Mouse (Mus musculus) v-Abl transformed pro-B cells (cell line): ENCODE data around the gene Atp6v1d.

ENCODE experiments used
- in situ Hi-C, 2 experiments: fragments of 400-800 bp; cut with MboI; formaldehyde crosslinking; loops; one replicate each; pipeline ENCODE4 v1.15.1; 2025; ENCODE audit not compliant: unreplicated experiment in 2 of 2

Atp6v1d gene

DNA sequence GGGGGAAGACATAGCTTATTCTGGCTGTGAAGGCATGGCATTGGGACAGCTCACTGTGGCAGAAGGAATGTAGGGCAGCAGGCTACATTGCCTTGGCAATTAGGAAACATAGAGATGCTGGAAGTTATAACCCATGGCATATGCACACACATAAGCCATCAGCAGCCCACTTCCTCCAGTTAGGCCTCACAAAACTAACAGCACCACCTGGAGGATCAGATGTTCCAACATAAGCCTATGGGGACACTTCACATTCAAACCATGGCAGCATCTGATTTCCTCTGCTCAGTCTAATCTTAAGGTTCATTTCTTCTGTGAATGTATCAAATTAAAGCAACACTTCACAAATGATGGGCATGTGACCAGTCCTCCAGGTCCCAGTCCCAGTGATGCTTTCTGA is 47.0 kb downstream of the Atp6v1d start:
- in situ Hi-C loops: loop anchor here (5.0 to 10.0 kb wide), 3 partner anchors 482 to 610 kb away; no protein-coding TSS in a partner anchor

DNA sequence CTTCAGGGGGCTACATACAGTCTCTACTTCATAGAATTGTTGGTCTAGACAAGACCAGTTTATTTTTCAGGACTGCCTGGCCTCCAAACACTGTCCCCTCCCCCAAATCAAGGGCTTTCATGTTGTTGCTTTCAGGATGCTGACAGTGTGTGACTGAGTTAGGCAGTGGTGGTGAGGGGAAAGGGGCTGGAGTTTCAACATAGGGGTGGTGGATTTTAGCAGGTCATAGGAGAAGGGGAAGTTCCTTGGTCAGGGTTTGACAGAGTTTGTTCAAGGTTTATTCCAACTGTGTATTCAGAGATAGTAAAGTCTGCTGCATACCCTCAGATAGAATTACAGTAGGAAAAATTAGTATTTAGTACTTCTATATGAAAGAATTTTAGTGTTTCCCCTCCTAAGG is 59.6 kb downstream of the Atp6v1d start:
- in situ Hi-C loops: no loop called here

DNA sequence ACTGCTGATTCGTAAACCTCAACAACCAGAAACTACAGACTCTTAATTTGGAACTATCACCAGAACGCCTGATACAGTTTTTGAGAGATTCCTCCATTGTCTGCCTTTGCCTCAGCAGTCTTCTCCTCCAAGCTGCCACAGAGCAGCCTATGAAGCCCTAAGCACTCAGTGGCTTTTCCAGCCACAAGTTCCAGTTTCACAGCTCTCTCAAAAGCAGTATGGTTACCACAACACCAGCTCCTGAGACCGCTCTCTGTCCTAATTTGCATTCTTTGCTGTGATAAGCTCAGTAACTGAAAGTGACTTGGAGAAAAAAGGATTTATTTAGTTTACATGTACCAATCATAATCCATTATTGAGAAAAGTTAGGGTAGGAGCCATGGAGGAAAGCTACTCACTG is 61.4 kb downstream of the Atp6v1d start:
- in situ Hi-C loops: no loop called here

DNA sequence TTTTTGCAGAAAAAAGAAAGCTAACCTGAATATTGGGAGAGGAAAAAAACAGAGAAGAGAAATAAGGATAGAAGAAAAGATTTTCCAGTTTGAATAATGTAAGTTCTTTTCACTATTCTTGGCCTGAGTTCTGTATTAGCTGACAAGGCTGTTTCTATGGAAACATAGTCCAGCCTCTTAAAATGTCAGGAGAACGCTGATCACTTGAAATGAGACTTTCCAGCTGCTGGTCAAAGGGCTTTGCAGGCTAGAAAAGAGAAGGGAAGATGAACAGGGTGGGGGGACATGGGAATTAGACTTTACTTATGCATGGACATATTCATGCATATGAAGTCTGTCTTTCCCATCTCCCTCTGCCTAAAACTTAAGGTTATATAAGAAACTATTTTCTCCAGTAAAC is 67.2 kb downstream of the Atp6v1d start:
- in situ Hi-C loops: no loop called here

DNA sequence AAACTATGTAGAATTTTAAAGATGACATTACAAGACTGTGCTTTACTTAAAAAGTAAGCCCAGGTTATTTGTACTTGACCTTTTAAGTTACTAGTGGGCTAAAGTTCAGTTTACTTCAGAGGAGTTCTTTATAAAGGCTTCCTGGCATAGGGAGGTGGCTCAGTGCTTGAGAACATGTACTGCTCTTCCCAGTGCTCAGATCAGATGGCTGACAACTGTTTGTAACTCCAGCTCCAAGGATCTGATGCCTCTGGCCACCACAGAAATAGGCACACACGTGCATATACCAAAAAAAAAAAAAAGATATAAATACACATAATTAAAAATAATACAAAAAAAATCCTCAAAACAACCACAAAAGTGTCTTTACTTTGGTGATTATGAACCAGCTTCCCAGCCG is 70.6 kb downstream of the Atp6v1d start:
- in situ Hi-C loops: no loop called here
